Mouse (Mus musculus): ENCODE measurements around the gene Fgd3. TPM values are rescaled to one million over a fixed set of nuclear protein-coding genes. Genes with fewer than 3 reads are reported as not detected.

Fgd3 gene
- polyA plus RNA-seq, 1 experiment from 2014 or later: 4.2 TPM

DNA sequence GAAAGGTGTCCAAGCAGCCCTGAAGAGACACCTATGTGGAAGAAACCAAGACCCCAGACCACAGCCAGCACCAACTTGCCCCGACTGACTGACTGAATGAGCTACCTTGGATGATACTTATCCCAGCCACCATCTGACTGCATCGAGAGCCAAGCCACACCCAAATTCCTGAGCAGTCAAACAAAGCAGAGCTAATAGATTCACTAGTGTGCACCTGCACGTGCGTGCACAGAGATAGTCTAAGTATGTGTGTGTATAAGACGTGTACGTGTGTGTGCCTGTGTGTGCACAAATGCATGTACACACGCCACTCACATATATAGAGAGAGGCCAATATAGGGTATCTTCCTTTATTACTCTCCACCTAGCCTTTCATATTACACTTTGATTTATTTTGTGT is 8.5 kb downstream of the Fgd3 start:
- 84% methylated on average over 7 of the region's 7 CpGs for WGBS
- Histone ChIP-seq H3K4me3 (replicated peaks; ENCODE audit: low read length) (no peak overlapping the region), H3K36me3 (ENCODE audit: control insufficient read depth, insufficient read depth) (peaks cover 2% of the 10 kb centered on the region; the same call in 1 of the 2 replicates), H3K9ac (replicated peaks; ENCODE audit: low read depth, low read length) (no peak overlapping the region), H3K4me2 (ENCODE audit: low read length) (no peak overlapping the region), H3K4me1 (replicated peaks; ENCODE audit: control insufficient read depth, insufficient read depth, low read length) (peaks cover 9% of the 10 kb centered on the region), H3K27me3 (replicated peaks; ENCODE audit: control insufficient read depth, insufficient read depth, low read length) (no peaks in the 10 kb centered on the region), H3K27ac (ENCODE audit: low read length) (no peak overlapping the region), H3K9me3 (ENCODE audit: control insufficient read depth, low read length) (no peaks in the 10 kb centered on the region)
- no peak for ATAC-seq

DNA sequence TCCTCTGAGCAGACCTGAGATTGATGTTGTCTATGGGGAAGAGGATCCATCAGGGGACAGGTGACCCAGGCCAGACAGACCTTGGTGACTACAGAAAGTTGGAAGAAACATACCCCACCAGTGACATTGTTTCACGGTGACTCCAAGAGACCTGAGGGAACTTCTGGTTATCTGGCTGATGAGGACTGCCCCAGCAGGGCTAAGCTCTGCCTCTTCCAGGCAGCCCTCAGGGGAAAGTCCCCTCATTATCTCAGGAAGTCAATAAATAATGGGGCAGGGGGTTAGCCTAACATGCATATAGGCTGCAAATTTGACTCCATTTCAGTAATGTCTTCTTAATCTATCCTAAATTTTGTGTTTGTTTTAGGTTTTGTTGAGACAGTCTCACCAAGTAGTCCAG is 10.6 kb downstream of the Fgd3 start:
- H3K27ac ChIP-seq (ENCODE audit: low read length): no peak overlapping the region
- no peaks in the 10 kb centered on the region; the same call in 1 of the 2 replicates for H3K36me3 ChIP-seq (ENCODE audit: control insufficient read depth, insufficient read depth)
- H3K9ac ChIP-seq (replicated peaks; ENCODE audit: low read depth, low read length): no peak overlapping the region
- no peak overlapping the region for H3K4me2 ChIP-seq (ENCODE audit: low read length)
- ATAC-seq: no peak
- H3K27me3 ChIP-seq (replicated peaks; ENCODE audit: control insufficient read depth, insufficient read depth, low read length): no peaks in the 10 kb centered on the region
- H3K4me3 ChIP-seq (replicated peaks; ENCODE audit: low read length): no peak overlapping the region
- H3K4me1 ChIP-seq (replicated peaks; ENCODE audit: control insufficient read depth, insufficient read depth, low read length): peaks cover 4% of the 10 kb centered on the region
- no peaks in the 10 kb centered on the region for H3K9me3 ChIP-seq (ENCODE audit: control insufficient read depth, low read length)
- 100% methylated on average over 1 of the region's 1 CpGs for WGBS

DNA sequence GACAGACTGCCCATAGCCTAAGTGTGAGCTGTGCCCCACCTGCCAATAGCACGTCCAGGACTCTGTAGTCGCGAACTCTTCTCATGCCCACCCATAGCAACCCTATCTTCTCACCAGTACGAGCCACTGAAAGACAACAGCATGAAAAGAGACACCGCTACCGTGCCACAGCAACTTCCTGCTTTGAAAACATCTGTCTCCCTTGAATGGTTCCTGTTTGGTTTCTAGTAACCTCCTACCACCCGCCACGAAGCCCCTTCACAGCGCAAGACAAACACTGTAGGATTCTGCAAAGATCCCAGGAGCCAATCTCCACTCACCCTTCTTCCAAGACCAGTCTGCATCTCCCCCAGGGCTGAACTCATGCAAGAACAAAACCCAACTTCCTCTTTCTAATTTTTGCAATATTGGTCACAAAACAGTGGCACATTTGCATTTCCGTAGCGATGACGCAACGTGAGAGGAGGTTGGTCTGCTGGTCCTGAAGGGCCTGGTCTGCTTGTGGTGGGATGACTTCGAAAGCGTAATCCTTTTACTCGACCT is 11.2 kb downstream of the Fgd3 start:
- no peaks in the 10 kb centered on the region for H3K27me3 ChIP-seq (replicated peaks; ENCODE audit: control insufficient read depth, insufficient read depth, low read length)
- peaks cover 4% of the 10 kb centered on the region for H3K4me1 ChIP-seq (replicated peaks; ENCODE audit: control insufficient read depth, insufficient read depth, low read length)
- no peak overlapping the region for H3K27ac ChIP-seq (ENCODE audit: low read length)
- H3K4me3 ChIP-seq (replicated peaks; ENCODE audit: low read length): no peak overlapping the region
- no peaks in the 10 kb centered on the region for H3K9me3 ChIP-seq (ENCODE audit: control insufficient read depth, low read length)
- no peak overlapping the region for H3K4me2 ChIP-seq (ENCODE audit: low read length)
- no peak overlapping the region for H3K9ac ChIP-seq (replicated peaks; ENCODE audit: low read depth, low read length)
- H3K36me3 ChIP-seq (ENCODE audit: control insufficient read depth, insufficient read depth): no peaks in the 10 kb centered on the region; the same call in 1 of the 2 replicates
- 89% methylated on average over 16 of the region's 16 CpGs for WGBS
- no peak for ATAC-seq

DNA sequence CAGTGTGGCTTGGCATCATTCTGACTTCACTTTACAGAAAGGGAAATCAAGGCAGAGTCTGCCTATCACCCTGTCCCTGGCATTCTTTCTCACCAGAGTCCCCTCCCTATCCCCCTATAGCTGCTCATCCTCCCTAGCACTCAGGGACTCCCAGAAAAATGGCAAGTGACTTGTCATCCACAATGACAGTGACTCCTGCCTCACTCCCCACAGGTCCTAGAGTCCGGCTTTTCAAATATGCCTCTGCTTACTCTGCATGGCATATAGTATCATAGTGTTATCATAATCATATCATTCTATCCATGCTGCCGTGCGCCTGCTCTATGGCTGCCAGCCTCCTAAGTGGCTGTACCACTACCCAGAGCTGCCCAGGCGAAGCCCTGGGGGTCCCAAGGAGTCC is 11.9 kb downstream of the Fgd3 start:
- no peak overlapping the region for H3K27ac ChIP-seq (ENCODE audit: low read length)
- H3K9ac ChIP-seq (replicated peaks; ENCODE audit: low read depth, low read length): no peak overlapping the region
- H3K27me3 ChIP-seq (replicated peaks; ENCODE audit: control insufficient read depth, insufficient read depth, low read length): no peaks in the 10 kb centered on the region
- H3K4me2 ChIP-seq (ENCODE audit: low read length): no peak overlapping the region
- no peaks in the 10 kb centered on the region; the same call in 1 of the 2 replicates for H3K36me3 ChIP-seq (ENCODE audit: control insufficient read depth, insufficient read depth)
- no peak for ATAC-seq
- H3K4me3 ChIP-seq (replicated peaks; ENCODE audit: low read length): no peak overlapping the region
- peaks cover 4% of the 10 kb centered on the region for H3K4me1 ChIP-seq (replicated peaks; ENCODE audit: control insufficient read depth, insufficient read depth, low read length)
- 92% methylated on average over 4 of the region's 4 CpGs for WGBS
- H3K9me3 ChIP-seq (ENCODE audit: control insufficient read depth, low read length): no peaks in the 10 kb centered on the region

DNA sequence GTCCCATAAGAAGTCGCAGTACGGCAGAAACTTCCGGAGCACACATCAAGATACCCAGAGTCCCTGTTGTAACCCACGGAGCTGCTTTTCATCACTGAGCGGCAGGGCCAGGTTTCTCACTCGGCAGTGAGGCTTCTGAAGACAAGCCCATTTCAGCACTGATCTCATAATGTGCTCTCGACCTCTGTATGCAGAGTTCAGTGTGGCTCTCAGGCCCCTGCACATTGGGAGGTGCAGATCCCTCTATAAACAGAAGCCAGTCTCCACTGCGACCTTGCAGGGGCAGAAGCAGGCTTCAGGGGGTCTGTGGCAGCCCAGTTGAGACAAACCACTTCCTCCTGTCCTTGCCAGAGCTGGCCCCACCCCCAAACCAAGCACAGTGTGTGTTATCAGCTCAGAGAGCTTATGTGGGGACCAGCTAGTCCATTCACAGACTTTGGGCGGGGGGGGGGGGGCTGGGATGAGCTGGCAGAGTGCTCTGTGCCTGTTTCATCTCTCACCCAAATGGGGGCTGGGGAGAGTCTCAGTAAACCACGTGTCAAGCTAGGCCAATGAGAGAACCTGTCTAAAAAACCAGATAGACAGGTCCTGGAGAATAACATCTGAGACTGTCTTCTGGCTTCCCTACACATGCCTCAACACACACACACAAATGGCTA is 12.7 kb downstream of the Fgd3 start:
- WGBS: 46% methylated on average over 10 of the region's 10 CpGs
- H3K27ac ChIP-seq (ENCODE audit: low read length): no peak overlapping the region

DNA sequence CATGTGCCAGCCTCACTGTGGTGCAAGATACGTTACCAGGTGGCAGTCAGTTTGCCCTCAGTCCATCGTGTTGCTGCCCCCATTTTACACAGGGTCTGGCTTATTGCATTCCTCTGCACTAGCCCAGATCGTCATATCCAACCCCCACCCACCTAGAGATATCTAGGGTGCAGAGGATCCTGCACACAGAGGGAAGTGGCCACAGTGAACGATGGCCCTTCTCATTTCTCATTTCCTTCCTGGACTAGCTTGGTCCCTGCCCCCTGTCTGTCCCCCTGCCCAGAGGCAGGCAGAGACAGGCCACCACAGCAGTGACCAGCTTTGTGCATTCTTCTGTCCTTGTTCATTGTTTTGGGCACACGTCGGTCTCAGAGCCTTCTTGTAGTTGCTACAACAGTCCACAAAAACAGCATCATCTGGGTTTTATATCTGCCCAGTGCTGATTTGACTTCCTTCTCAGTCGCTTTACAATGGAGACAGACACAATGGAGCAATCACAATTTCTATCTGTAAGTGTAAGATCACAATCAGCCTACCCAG is 13.3 kb downstream of the Fgd3 start:
- no peaks in the 10 kb centered on the region for H3K27me3 ChIP-seq (replicated peaks; ENCODE audit: control insufficient read depth, insufficient read depth, low read length)
- no peak overlapping the region for H3K4me3 ChIP-seq (replicated peaks; ENCODE audit: low read length)
- WGBS: 77% methylated on average over 7 of the region's 7 CpGs
- H3K36me3 ChIP-seq (ENCODE audit: control insufficient read depth, insufficient read depth): no peaks in the 10 kb centered on the region; the same call in 1 of the 2 replicates
- no peaks in the 10 kb centered on the region for H3K9me3 ChIP-seq (ENCODE audit: control insufficient read depth, low read length)
- ATAC-seq: no peak
- H3K4me2 ChIP-seq (ENCODE audit: low read length): no peak overlapping the region
- H3K27ac ChIP-seq (ENCODE audit: low read length): no peak overlapping the region
- no peak overlapping the region for H3K9ac ChIP-seq (replicated peaks; ENCODE audit: low read depth, low read length)
- peaks cover 4% of the 10 kb centered on the region for H3K4me1 ChIP-seq (replicated peaks; ENCODE audit: control insufficient read depth, insufficient read depth, low read length)

More for the DNA sequence above, 12.7 kb downstream of the Fgd3 start:
- Histone ChIP-seq H3K9ac (replicated peaks; ENCODE audit: low read depth, low read length) (no peak overlapping the region), H3K27me3 (replicated peaks; ENCODE audit: control insufficient read depth, insufficient read depth, low read length) (no peaks in the 10 kb centered on the region), H3K4me3 (replicated peaks; ENCODE audit: low read length) (no peak overlapping the region), H3K4me1 (replicated peaks; ENCODE audit: control insufficient read depth, insufficient read depth, low read length) (peaks cover 4% of the 10 kb centered on the region), H3K9me3 (ENCODE audit: control insufficient read depth, low read length) (no peaks in the 10 kb centered on the region), H3K4me2 (ENCODE audit: low read length) (no peak overlapping the region), H3K36me3 (ENCODE audit: control insufficient read depth, insufficient read depth) (no peaks in the 10 kb centered on the region; the same call in 1 of the 2 replicates)
- ATAC-seq: no peak

DNA sequence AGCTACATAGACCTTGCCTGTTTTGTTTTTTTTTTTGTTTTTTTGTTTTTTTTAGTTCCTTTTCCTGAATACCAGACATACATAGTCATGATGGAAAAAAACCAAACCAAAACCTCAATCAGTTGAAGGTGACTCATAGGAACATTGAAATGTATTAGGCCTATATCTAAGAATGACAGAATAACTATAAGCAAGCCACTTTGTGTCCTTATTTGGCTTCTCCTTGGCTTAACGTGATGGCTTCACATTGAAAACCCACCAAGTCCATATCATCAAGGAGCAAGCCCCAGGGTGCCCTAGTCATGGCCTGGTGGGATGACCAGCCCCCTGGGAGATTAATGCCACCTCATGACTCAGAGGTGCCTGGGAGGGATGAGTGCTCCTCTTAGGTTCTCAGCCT is 19.3 kb downstream of the Fgd3 start:
- H3K4me1 ChIP-seq (replicated peaks; ENCODE audit: control insufficient read depth, insufficient read depth, low read length): no peaks in the 10 kb centered on the region
- H3K4me3 ChIP-seq (replicated peaks; ENCODE audit: low read length): no peak overlapping the region
- H3K27me3 ChIP-seq (replicated peaks; ENCODE audit: control insufficient read depth, insufficient read depth, low read length): no peaks in the 10 kb centered on the region
- 82% methylated on average over 1 of the region's 1 CpGs for WGBS
- no peaks in the 10 kb centered on the region for H3K9me3 ChIP-seq (ENCODE audit: control insufficient read depth, low read length)
- ATAC-seq: no peak
- no peaks in the 10 kb centered on the region for H3K36me3 ChIP-seq (ENCODE audit: control insufficient read depth, insufficient read depth)
- H3K27ac ChIP-seq (ENCODE audit: low read length): no peak overlapping the region
- H3K4me2 ChIP-seq (ENCODE audit: low read length): no peak overlapping the region
- no peak overlapping the region for H3K9ac ChIP-seq (replicated peaks; ENCODE audit: low read depth, low read length)

DNA sequence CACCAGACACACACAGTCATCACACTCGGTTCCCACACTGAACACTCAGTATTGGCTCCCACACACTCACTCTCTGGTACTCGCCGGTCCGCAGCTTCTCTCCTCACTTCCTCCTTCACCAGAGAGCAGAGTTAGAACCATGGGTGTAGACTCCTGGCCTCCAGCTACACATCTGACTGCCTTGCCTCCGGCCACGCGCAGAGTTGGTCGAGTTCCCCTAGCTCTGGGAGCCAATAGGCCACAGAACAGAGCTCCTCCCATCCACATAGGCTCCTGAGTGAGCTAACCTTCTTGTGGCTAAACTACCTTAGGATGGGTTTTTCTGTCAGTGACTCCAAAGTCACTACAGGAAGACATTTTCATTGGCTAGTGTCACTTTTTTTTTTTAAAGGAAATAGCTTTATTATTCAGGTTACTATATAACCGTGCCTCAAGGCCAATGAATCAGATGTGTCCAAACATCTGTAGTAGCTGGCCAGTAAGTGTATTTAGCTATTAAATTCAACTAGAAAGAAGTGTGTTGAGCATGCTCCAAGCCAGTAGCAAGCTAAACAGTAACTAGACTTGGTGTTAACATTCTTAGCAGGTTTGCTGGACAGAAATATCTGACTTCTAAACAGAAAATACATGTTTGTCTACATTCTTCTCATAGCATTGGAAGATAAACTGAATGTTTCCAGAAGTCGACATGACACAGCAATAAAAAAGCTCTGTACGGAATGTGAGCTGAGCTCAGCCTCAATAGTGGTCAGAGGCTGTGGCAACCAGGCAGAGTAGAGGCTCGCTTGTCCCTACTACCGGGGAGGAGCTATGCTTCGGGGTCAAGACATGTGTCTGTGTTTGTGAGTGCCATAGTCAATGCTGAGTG is 21.4 kb downstream of the Fgd3 start:
- Histone ChIP-seq H3K36me3 (ENCODE audit: control insufficient read depth, insufficient read depth) (no peaks in the 10 kb centered on the region), H3K9me3 (ENCODE audit: control insufficient read depth, low read length) (no peaks in the 10 kb centered on the region), H3K4me2 (ENCODE audit: low read length) (no peak overlapping the region), H3K27ac (ENCODE audit: low read length) (no peak overlapping the region), H3K4me1 (replicated peaks; ENCODE audit: control insufficient read depth, insufficient read depth, low read length) (no peaks in the 10 kb centered on the region), H3K4me3 (replicated peaks; ENCODE audit: low read length) (no peak overlapping the region), H3K27me3 (replicated peaks; ENCODE audit: control insufficient read depth, insufficient read depth, low read length) (no peaks in the 10 kb centered on the region), H3K9ac (replicated peaks; ENCODE audit: low read depth, low read length) (no peak overlapping the region)
- ATAC-seq: no peak
- WGBS: 89% methylated on average over 14 of the region's 14 CpGs

DNA sequence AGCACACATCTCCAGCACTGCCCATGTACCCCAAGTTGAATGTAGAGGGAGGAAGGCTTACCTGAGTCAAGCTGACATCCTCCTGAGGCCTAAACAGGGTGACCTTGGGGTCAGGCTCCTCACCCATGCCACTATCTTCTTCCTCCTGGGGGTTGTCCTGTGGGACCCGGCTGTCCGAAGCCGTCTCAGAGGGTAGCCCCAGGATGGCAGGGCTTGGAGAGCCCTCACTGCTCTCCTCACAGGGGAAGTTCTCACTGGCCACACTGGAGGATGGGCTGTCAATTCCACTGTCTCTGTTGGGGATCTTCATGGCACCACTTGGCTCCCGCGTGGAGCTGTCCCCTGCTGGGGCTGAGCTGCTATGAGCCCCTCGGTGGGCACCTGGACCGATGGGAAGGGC is 23.8 kb downstream of the Fgd3 start:
- H3K9ac ChIP-seq (replicated peaks; ENCODE audit: low read depth, low read length): no peak overlapping the region
- H3K27me3 ChIP-seq (replicated peaks; ENCODE audit: control insufficient read depth, insufficient read depth, low read length): no peaks in the 10 kb centered on the region
- no peaks in the 10 kb centered on the region for H3K4me1 ChIP-seq (replicated peaks; ENCODE audit: control insufficient read depth, insufficient read depth, low read length)
- ATAC-seq: no peak
- WGBS: 83% methylated on average over 7 of the region's 7 CpGs
- H3K36me3 ChIP-seq (ENCODE audit: control insufficient read depth, insufficient read depth): no peaks in the 10 kb centered on the region
- no peaks in the 10 kb centered on the region for H3K9me3 ChIP-seq (ENCODE audit: control insufficient read depth, low read length)
- H3K4me3 ChIP-seq (replicated peaks; ENCODE audit: low read length): no peak overlapping the region
- no peak overlapping the region for H3K4me2 ChIP-seq (ENCODE audit: low read length)
- no peak overlapping the region for H3K27ac ChIP-seq (ENCODE audit: low read length)
